Mouse (Mus musculus): ENCODE measurements around the gene Sost. TPM values are rescaled to one million over a fixed set of nuclear protein-coding genes. Genes with fewer than 3 reads are reported as not detected.
A peak's percentile ranks its signal among the peaks of the same experiment; 100 is the strongest.
"Not testable (repeated sequence)": the region's sequence is repeated elsewhere in the genome, so short reads cannot be mapped to it uniquely, and the experiment has no call there.

The Sost gene
- polyA plus RNA-seq, 1 experiment from 2014 or later: not detected

DNA sequence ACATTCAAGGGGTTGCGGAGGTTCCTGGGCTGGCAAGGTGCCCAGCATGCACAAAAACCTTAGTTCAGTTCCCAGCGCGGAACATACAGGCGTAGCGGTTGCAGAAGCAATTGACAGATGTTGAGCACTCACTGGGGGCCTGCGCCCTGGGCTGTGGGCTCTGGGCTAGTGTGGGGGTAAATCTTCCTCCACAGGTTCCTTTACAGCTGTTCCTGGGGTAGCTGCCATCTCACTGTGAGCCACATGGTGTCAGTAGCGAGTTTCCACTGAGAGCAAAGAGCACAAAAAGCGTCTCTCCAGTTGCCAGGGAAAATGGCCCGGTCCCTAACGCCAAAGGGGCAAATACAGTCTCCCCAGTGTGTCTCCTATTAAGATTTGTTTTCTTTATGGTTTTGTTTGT lies 19.2 kb upstream of the Sost start:
- H3K27ac ChIP-seq (ENCODE audit: low read length): no peak overlapping the region
- no peak overlapping the region for H3K4me2 ChIP-seq (ENCODE audit: low read length)
- ATAC-seq: peak; percentile 56
- H3K36me3 ChIP-seq (ENCODE audit: control insufficient read depth, insufficient read depth): no peaks in the 10 kb centered on the region
- H3K9ac ChIP-seq (replicated peaks; ENCODE audit: low read depth, low read length): no peak overlapping the region
- H3K9me3 ChIP-seq (ENCODE audit: control insufficient read depth, low read length): no peaks in the 10 kb centered on the region
- WGBS: 5% methylated on average over 10 of the region's 10 CpGs
- H3K4me3 ChIP-seq (replicated peaks; ENCODE audit: low read length): no peak overlapping the region
- peaks cover 3% of the 10 kb centered on the region; the same call in 1 of the 2 replicates for H3K27me3 ChIP-seq (replicated peaks; ENCODE audit: control insufficient read depth, insufficient read depth, low read length)
- H3K4me1 ChIP-seq (replicated peaks; ENCODE audit: control insufficient read depth, insufficient read depth, low read length): peaks cover 15% of the 10 kb centered on the region

DNA sequence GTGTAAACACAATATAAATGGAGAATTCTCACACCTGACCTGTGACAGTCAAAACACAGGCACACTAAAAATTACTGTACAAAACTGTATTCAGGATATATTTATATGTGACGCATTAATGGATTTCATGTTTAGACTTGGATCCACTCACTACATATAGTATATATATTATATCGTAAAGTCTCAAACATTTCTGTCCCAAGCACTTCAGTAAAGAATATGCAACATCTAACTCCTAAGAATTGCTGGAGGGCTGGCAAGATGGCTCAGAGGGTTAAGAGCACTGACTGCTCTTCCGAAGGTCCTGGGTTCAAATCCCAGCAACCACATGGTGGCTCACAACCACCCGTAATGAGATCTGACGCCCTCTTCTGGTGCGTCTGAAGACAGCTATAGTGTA lies 18.6 kb upstream of the Sost start:
- 65% methylated on average over 6 of the region's 6 CpGs for WGBS
- H3K4me3 ChIP-seq (replicated peaks; ENCODE audit: low read length); H3K27ac ChIP-seq (ENCODE audit: low read length); ATAC-seq; H3K27me3 ChIP-seq (replicated peaks; ENCODE audit: control insufficient read depth, insufficient read depth, low read length); H3K4me2 ChIP-seq (ENCODE audit: low read length); H3K9ac ChIP-seq (replicated peaks; ENCODE audit: low read depth, low read length); H3K9me3 ChIP-seq (ENCODE audit: control insufficient read depth, low read length); H3K36me3 ChIP-seq (ENCODE audit: control insufficient read depth, insufficient read depth): not testable (repeated sequence)
- H3K4me1 ChIP-seq (replicated peaks; ENCODE audit: control insufficient read depth, insufficient read depth, low read length): peaks cover 15% of the 10 kb centered on the region

DNA sequence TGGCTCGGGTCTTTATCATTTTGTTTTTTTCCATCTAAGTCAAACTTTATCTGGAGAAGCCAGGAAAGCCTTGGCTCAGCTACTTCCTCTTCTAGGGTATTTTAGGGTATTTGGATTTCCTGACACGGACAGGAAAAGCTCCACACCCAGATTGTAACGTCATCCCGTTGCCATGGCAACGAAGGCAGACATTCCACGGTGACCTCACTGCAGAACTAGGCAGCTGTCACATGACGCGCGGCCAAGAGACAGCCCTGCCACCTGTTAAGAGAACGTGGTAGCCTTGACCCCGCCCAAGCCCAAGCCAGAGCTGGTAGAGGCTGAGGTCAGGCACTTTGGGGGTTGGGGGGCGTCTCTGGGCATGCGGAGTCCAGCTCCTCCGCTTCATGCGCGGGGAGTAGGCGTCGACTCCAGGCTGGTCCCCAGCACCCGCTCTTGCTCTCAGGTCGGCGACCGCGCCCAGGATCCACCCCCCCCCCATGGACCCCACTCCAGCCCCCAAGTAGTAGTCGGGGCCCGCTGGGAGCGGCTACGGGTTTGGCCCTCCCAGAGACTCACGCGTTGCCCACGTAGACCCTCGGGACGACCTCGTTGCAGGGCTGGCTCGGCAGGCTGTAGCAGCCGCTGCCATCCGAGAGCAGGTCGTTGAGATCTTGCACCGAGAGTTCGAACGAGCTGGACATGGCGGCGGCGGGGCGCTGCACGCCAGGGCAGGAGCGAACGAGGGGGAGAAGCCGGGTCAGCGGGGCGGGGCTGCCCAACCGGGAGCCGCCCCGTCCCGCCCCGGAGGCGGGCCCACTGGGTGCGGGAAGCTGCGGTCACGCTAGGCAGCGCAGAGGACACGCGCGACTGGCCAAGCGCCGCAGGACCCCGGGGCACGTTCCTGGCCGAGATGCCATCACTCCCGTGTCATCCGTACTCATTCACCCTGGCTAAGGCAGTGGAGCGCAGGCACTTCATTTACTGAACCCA lies 17.5 kb upstream of the Sost start, which contains the start of gene Cfap97d1:
TSS of gene Cfap97d1 (plus strand) at position 226 of the 972 bp plus-strand sequence.
- WGBS: under 1% methylated on average over 69 of the region's 71 CpGs
- peaks cover 3% of the 10 kb centered on the region; the same call in 1 of the 2 replicates for H3K27me3 ChIP-seq (replicated peaks; ENCODE audit: control insufficient read depth, insufficient read depth, low read length)
- H3K36me3 ChIP-seq (ENCODE audit: control insufficient read depth, insufficient read depth): no peaks in the 10 kb centered on the region
- H3K27ac ChIP-seq (ENCODE audit: low read length): 0 out of 2 replicates have a peak within 1 kb of the TSS, but pooled peaks have one; percentile 37
- H3K4me3 ChIP-seq (replicated peaks; ENCODE audit: low read length): peak within 1 kb of the TSS; percentile 74
- peaks cover 15% of the 10 kb centered on the region for H3K4me1 ChIP-seq (replicated peaks; ENCODE audit: control insufficient read depth, insufficient read depth, low read length)
- H3K4me2 ChIP-seq (ENCODE audit: low read length): peak within 1 kb of the TSS; percentile 100
- H3K9me3 ChIP-seq (ENCODE audit: control insufficient read depth, low read length): no peaks in the 10 kb centered on the region
- peak; percentile 81 for ATAC-seq
- peak within 1 kb of the TSS; percentile 77 for H3K9ac ChIP-seq (replicated peaks; ENCODE audit: low read depth, low read length)

DNA sequence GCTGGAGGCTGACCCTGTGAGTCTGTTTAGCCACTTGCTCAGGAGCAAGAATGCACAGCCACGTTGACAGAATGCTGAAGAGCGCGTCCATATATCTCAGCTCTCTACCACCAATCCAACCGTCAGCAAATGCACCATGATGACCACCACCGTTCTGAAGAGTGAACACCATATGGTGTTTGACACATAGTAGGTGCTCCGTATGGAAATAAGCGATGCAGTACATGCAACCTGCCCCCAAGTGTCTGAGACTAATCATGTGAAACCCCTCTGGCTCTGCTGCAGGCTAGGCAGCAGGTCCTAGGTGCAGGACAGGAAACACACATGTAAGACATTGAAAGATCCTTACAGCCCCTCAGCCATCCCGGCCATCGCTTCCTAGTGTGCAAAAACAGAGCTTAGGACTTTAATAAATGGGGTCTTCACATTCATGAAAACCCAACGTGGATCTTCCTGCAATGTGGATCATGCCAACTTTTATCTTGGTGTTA lies 16.7 kb upstream of the Sost start:
- H3K27me3 ChIP-seq (replicated peaks; ENCODE audit: control insufficient read depth, insufficient read depth, low read length): peaks cover 3% of the 10 kb centered on the region; the same call in 1 of the 2 replicates
- ATAC-seq: no peak
- WGBS: 74% methylated on average over 10 of the region's 10 CpGs
- no peaks in the 10 kb centered on the region for H3K36me3 ChIP-seq (ENCODE audit: control insufficient read depth, insufficient read depth)
- no peak overlapping the region for H3K27ac ChIP-seq (ENCODE audit: low read length)
- H3K4me1 ChIP-seq (replicated peaks; ENCODE audit: control insufficient read depth, insufficient read depth, low read length): peaks cover 15% of the 10 kb centered on the region
- peak overlapping the region; percentile 100 for H3K4me2 ChIP-seq (ENCODE audit: low read length)
- no peak overlapping the region for H3K4me3 ChIP-seq (replicated peaks; ENCODE audit: low read length)
- H3K9me3 ChIP-seq (ENCODE audit: control insufficient read depth, low read length): no peaks in the 10 kb centered on the region
- no peak overlapping the region for H3K9ac ChIP-seq (replicated peaks; ENCODE audit: low read depth, low read length)

DNA sequence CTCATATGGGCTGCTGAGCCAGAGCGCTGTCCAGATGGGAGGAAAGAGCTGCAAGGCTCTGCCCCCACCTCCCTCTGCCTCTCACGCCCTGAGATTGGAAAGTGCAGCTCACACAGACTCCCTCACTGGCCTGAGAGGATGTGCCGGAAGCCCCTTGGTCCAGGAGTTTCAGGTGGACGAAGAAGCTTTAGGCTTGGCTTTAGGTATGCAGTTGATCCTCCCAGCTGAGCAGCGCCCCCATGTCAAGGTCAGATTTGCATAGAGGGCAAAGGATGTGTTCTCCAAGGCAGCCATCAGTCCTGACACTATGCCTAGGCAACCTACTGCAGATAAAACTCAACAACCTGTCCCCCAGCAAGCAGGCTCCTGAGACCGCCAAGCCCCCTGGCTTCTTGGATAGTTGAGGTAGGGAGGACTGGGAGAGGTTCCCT lies 16.2 kb upstream of the Sost start:
- H3K4me3 ChIP-seq (replicated peaks; ENCODE audit: low read length): no peak overlapping the region
- no peaks in the 10 kb centered on the region for H3K9me3 ChIP-seq (ENCODE audit: control insufficient read depth, low read length)
- peaks cover 3% of the 10 kb centered on the region; the same call in 1 of the 2 replicates for H3K27me3 ChIP-seq (replicated peaks; ENCODE audit: control insufficient read depth, insufficient read depth, low read length)
- H3K9ac ChIP-seq (replicated peaks; ENCODE audit: low read depth, low read length): no peak overlapping the region
- no peak overlapping the region for H3K4me2 ChIP-seq (ENCODE audit: low read length)
- no peak overlapping the region for H3K27ac ChIP-seq (ENCODE audit: low read length)
- H3K4me1 ChIP-seq (replicated peaks; ENCODE audit: control insufficient read depth, insufficient read depth, low read length): peaks cover 15% of the 10 kb centered on the region
- ATAC-seq: no peak
- 69% methylated on average over 6 of the region's 6 CpGs for WGBS
- no peaks in the 10 kb centered on the region for H3K36me3 ChIP-seq (ENCODE audit: control insufficient read depth, insufficient read depth)

DNA sequence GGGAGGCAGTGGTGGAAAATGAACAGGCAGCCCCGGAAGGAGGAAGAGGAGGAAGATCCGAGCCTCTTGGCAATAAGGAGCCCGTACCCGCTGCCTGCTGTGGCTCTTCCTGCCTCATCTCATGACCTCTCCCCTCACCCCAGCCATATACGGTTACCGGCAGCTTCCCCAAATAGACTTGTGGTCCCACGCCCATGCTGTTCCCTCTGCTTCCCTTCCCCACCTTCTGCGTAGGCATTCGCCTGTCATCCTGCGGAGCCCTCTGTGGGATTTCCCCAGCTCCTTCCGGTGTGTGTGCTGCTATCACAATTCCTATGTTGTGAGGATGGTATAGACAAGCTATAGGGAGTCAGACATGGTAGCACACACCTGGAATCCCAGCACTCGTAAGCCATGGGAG lies 15.0 kb upstream of the Sost start:
- peaks cover 15% of the 10 kb centered on the region for H3K4me1 ChIP-seq (replicated peaks; ENCODE audit: control insufficient read depth, insufficient read depth, low read length)
- H3K27me3 ChIP-seq (replicated peaks; ENCODE audit: control insufficient read depth, insufficient read depth, low read length): peaks cover 3% of the 10 kb centered on the region; the same call in 1 of the 2 replicates
- no peak overlapping the region for H3K9ac ChIP-seq (replicated peaks; ENCODE audit: low read depth, low read length)
- 88% methylated on average over 12 of the region's 12 CpGs for WGBS
- H3K36me3 ChIP-seq (ENCODE audit: control insufficient read depth, insufficient read depth): no peaks in the 10 kb centered on the region
- no peak for ATAC-seq
- no peak overlapping the region for H3K4me3 ChIP-seq (replicated peaks; ENCODE audit: low read length)
- no peak overlapping the region for H3K27ac ChIP-seq (ENCODE audit: low read length)
- no peaks in the 10 kb centered on the region for H3K9me3 ChIP-seq (ENCODE audit: control insufficient read depth, low read length)
- no peak overlapping the region for H3K4me2 ChIP-seq (ENCODE audit: low read length)

DNA sequence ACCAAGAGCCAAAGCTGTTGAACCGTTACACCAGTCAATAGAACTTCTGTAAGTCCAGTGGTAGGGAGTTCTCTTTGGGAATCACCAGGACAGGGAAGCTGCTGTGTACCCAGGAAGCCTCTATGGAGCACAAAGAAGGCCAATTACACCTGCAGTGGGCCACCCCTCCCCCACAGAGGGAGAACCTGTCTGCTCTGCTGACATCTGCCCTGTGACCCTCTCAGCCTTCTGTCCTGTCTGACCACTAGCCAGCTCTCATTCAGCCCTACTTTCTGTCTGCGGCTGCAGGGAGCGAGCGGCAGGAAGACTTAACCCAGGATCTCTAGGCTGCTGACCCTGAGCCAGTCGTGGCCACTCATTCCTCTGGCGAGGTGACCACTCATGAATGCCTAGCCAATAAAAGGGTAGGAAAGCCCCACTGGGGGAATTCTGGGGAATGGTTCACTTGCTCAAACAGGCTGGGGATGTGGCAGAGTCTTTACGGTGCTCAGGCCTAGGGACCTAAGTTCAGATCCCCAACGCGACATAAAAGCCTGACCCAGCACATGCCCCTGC lies 13.9 kb upstream of the Sost start:
- Histone ChIP-seq H3K4me2 (ENCODE audit: low read length) (no peak overlapping the region), H3K4me1 (replicated peaks; ENCODE audit: control insufficient read depth, insufficient read depth, low read length) (peaks cover 12% of the 10 kb centered on the region; the same call in 1 of the 2 replicates), H3K27ac (ENCODE audit: low read length) (no peak overlapping the region), H3K4me3 (replicated peaks; ENCODE audit: low read length) (no peak overlapping the region), H3K36me3 (ENCODE audit: control insufficient read depth, insufficient read depth) (no peaks in the 10 kb centered on the region), H3K9ac (replicated peaks; ENCODE audit: low read depth, low read length) (no peak overlapping the region), H3K9me3 (ENCODE audit: control insufficient read depth, low read length) (no peaks in the 10 kb centered on the region), H3K27me3 (replicated peaks; ENCODE audit: control insufficient read depth, insufficient read depth, low read length) (peaks cover 3% of the 10 kb centered on the region; the same call in 1 of the 2 replicates)
- WGBS: 73% methylated on average over 9 of the region's 9 CpGs
- no peak for ATAC-seq

DNA sequence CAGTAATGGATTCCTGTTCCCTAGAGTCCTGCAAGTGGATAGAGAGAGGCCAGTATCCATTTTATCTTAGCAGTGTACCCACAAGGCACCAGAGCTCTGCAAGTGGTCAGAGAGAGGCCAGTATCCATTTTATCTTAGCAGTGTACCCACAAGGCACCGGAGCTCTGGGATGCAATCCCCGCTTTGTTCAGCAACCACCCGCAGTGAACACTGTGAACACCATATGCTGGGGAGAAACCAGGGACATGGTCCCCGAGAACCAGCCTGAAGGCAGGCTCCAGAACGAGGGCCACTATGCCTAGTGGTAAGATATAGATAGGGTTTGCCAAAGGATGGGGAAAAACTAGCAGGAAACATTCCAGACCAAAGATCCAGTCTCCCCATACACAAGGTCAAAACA lies 12.3 kb upstream of the Sost start:
- no peak overlapping the region for H3K27ac ChIP-seq (ENCODE audit: low read length)
- no peak for ATAC-seq
- 85% methylated on average over 5 of the region's 5 CpGs for WGBS
- no peaks in the 10 kb centered on the region for H3K27me3 ChIP-seq (replicated peaks; ENCODE audit: control insufficient read depth, insufficient read depth, low read length)
- no peak overlapping the region for H3K4me2 ChIP-seq (ENCODE audit: low read length)
- no peak overlapping the region for H3K9ac ChIP-seq (replicated peaks; ENCODE audit: low read depth, low read length)
- H3K9me3 ChIP-seq (ENCODE audit: control insufficient read depth, low read length): no peaks in the 10 kb centered on the region
- H3K4me1 ChIP-seq (replicated peaks; ENCODE audit: control insufficient read depth, insufficient read depth, low read length): peaks cover 7% of the 10 kb centered on the region; the same call in 1 of the 2 replicates
- H3K36me3 ChIP-seq (ENCODE audit: control insufficient read depth, insufficient read depth): no peaks in the 10 kb centered on the region
- H3K4me3 ChIP-seq (replicated peaks; ENCODE audit: low read length): no peak overlapping the region

DNA sequence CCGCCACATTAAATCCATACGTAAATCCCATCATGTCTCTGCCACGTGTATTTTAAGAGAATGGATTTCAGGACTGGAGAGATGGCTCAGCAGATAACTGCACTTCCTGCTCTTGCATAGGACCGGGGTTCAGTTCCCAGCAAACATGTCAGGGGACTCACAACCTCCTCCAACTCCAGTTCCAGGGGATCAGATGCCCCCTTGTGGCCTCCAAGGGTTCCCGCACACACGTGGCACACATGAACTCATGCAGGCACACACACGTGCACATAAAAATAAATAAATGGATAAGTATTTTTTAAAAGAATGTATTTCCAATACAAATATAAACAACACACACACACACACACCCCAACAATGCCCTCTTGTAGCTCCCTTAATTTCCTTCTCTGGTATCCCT lies 10.1 kb upstream of the Sost start:
- Histone ChIP-seq H3K4me1 (replicated peaks; ENCODE audit: control insufficient read depth, insufficient read depth, low read length) (no peaks in the 10 kb centered on the region), H3K9me3 (ENCODE audit: control insufficient read depth, low read length) (no peaks in the 10 kb centered on the region), H3K4me3 (replicated peaks; ENCODE audit: low read length) (no peak overlapping the region), H3K27ac (ENCODE audit: low read length) (no peak overlapping the region), H3K9ac (replicated peaks; ENCODE audit: low read depth, low read length) (no peak overlapping the region), H3K4me2 (ENCODE audit: low read length) (no peak overlapping the region), H3K36me3 (ENCODE audit: control insufficient read depth, insufficient read depth) (no peaks in the 10 kb centered on the region), H3K27me3 (replicated peaks; ENCODE audit: control insufficient read depth, insufficient read depth, low read length) (no peaks in the 10 kb centered on the region)
- 95% methylated on average over 7 of the region's 7 CpGs for WGBS
- ATAC-seq: no peak

Data from forebrain, embryonic 16.5 days (tissue).